Mouse (Mus musculus) cerebellum, postnatal 14 days (tissue): ENCODE measurements around the gene Wnt3a.
A peak's percentile ranks its signal among the peaks of the same experiment; 100 is the strongest.
"Not testable (repeated sequence)": the region's sequence is repeated elsewhere in the genome, so short reads cannot be mapped to it uniquely, and the experiment has no call there.

Experiments used
- DNase-seq, 2 experiments: peaks; one replicate each; pipeline ENCODE4 v3.0.0; 2021; ENCODE audit warnings: mixed read lengths in 2 of 2

Wnt3a gene

DNA sequence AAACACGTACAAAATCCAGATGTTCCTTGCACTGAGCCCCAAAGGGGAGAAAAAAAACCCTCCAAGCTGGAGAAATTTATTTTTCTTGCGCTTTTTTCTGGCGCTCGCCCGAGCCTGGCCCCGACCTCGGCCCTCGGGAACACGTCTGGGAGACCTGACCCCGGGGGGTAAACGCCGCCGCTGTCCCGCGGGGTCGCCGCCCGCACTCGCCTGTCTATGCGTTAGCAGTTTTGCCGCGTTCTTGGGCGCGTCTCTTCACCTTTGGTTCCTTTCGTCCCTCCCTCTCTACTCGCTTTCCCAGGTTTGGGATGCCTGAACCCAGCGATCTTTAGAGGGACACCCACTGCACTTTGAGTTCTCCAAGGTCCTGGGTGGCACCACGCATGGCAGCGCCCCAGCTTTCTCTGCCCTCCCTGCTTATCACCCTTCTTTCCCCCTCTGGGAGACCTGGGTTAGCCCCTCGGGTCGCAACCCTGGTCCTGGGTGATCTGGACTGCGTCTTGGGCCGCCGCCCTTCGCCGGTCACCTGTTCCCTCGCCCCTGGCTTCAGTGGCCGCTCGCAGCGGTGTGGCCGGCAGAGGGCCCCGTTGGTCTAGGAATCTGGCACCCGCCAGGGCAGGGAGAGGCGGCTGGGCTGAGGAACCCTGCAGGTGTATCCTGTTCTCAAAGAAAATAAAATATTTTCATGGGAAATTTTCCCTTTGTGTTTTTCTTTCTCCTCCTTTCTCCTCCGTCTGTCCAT, 17.0 kb upstream of the Wnt3a start:
- DNase-seq = peak; percentile 88 to 90

DNA sequence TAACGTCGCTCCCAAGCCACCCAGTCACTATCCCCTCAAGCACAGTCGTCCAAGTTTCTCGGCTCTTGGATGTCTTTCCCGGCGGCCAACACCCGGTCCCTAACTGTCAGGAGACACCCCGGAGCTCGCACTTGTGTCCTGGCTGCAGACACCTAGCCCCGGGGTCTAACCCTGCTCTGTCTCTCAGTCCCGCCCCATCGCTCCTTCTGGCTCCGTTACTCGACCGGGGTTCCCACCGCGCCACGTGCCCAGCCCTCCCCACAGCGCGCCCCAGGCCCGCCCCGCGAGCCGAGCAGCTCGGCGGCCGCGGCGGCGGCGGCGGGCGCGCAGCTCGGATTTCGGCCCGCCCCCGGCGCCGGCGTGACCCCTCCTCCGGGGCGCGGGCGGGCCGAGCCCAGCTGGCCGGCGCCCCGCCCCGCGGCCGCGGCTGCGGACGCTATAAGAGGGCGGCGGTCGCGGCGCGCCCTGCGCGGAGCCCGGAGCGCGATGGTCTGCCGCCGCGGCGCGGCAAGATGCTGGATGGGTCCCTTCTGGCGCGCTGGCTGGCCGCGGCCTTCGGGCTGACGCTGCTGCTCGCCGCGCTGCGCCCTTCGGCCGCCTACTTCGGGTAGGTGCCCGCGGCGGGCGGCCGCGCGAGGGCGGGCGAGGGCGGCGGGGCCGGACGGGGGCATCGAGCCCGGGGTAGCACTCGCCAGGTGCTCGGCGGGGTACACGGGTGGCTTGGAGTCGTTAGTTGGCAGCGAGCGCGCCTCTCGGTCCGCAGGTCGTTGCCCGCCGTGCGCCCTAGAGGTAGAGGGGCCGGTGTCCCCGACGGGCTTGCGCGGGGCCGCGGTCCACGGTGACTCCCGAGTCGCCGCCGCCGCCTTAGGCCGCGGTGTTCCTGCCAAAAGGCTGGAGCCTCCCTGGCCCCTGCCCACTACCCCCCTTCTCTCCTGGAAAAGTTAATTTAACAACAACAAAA, 16.2 kb upstream of the Wnt3a start, which contains the start of gene Wnt9a:
TSS of gene Wnt9a (plus strand) at position 468 of the 961 bp plus-strand sequence.
- DNase-seq = peak; percentile 52 to 57

- DNase-seq = peak; percentile 27 to 40
These were observed 15.3 kb upstream of the Wnt3a start for GRCm38 (mm10) chr11:59305821-59306215.

GRCm38 (mm10) chr11:59305008-59305820, 14.7 kb upstream of the Wnt3a start:
- DNase-seq = no peak

GRCm38 (mm10) chr11:59302700-59303569, 12.4 kb upstream of the Wnt3a start:
- peak; percentile 97 for DNase-seq

DNA sequence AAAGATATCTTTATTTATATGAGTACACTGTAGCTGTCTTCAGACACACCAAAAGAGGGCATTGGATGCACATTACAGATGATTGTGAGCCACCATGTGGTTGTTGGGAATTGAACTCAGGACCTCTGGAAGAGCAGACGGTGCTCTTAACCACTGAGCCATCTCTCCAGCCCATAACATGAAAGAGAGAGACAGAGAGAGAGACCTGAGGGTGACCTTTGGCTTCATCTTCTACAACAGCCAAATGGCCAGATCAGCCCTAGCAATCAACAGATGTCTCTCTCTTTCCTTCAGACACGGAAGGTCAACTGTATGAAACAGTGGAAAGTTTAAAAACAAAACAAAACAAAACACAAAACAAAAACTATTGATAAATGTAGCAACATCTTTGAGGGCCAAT, 10.5 kb upstream of the Wnt3a start:
- not testable (repeated sequence) for DNase-seq

- DNase-seq = peak; percentile 39 to 58
These were observed 9.6 kb upstream of the Wnt3a start for GRCm38 (mm10) chr11:59300185-59300584.

DNA sequence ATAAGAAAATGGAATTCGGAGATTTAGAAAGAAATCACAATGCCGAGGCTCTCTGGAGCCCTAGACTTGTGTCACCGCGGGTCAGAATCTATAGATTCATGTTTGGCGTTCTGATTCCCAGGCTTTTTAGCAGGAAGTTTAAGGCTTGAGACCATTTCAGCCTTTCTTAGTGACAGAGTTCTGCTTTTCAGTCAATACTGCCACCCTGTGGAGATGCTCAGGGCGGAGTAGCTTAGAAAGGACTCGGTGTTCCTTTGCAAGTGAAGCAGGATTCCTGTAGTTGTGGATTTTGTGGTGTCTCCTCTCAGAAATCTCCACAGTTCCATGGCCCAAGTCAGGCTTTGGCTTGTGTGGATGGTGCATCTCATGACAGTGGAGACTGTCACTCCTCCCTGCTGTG, 7.4 kb upstream of the Wnt3a start:
- peak; percentile 77 to 83 for DNase-seq

DNA sequence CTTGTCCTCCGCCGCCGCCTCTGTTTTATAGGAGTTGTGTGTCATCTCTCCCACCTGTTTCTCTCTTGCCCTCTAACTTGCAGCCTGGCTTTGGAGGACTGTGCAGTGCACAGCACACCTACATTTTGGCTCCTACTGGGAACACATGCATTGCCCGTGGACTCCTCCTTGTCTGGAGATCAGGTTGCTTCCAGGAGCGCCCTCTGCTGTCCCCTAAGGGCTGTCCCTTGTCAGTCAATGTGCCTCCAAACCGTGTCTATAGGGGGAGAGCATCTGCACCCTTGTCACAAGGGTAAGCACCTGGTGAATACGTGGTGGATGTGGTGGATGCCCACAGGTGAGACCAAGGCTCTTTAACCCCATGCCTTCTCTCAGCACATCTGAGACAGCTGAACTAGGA, 3.1 kb upstream of the Wnt3a start:
- peak; percentile 65 to 77 for DNase-seq

GRCm38 (mm10) chr11:59289706-59290105, 846 bp downstream of the Wnt3a start:
- DNase-seq = no peak

DNA sequence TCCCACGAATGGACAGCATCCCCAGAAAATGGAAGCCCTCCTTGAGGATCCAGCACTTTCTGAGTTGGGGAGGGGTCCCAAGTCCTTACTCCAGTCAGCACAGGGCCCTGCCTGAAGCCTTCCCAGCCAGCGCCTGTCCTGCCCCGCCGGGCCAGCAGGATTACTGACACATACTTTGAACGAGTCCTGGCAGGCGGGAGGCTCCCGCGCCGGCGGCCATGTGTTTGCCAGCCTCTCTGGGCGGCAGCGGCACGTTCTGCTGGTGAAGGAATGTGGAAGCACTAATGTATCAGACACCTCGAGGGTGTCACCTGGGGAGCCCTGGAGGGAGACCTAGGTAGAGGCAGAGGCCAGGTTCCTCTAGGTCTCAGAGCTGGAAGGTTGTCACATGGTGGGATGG, 6.4 kb downstream of the Wnt3a start:
- peak; percentile 46 to 59 for DNase-seq

- DNase-seq = peak; percentile 92
These were observed 7.6 kb downstream of the Wnt3a start for GRCm38 (mm10) chr11:59282933-59283332.

- no peak for DNase-seq
These were observed 8.4 kb downstream of the Wnt3a start for GRCm38 (mm10) chr11:59282111-59282510.

DNA sequence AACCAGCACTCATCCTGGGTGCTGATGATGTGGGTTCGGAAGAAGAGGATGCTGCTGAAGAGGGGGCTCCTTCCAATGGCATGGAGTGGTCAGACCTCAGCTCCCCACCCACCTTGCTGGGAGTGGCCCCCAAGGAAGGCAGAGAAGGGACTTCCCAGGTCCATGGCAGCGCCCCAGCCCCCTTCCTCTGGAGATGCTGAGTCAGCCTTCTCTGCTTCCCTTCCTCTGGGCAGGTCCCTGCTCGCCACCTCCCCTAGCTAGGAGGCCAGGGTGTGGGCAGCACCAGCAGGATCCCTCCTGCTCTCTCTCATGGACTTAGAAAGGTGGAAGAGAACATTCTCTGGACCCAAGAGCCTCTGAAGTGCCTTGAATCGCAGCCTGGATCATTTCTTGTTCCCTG, 12.5 kb downstream of the Wnt3a start:
- no peak for DNase-seq

- no peak for DNase-seq
These were observed 13.7 kb downstream of the Wnt3a start for GRCm38 (mm10) chr11:59276877-59277276.

DNA sequence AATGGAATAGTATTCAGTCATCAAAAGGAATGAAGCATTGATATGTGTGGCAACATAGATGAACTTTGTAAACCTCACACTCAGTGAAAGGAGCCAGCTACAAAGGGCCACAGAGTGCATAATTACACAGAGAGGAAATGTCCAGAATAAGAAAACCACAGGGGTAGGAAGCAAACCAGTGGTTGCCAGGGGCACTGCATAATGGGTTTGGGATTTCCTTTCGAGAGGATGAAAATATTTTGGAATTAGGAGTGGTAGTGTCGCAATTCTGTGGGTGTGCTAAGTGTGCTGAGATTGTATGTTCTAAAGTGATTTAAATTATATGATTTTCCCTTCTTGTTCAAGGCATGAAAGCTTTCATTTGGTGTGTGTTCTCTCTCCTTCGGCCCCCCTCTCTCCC, 16.4 kb downstream of the Wnt3a start:
- DNase-seq = no peak

DNA sequence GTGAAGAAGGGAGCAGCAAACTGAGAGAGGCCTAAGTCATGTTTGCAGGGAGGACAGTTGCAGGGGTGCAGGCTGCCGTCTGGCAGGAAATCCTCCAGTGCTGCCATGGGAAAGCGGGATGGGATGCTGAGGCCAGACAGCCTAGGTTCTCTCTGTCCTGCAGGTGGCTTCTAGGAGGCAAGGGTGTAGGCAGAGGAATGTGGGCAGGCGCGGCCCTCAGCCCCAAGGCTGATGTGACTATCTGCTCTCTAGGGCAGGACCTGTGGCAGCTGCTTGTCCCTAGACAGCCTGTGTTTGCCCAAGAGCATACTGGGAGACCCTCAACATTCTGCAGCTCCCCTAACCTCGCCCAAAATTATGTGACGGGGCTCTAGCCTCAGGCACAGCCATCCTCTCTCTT, 23.8 kb downstream of the Wnt3a start:
- no peak for DNase-seq

DNA sequence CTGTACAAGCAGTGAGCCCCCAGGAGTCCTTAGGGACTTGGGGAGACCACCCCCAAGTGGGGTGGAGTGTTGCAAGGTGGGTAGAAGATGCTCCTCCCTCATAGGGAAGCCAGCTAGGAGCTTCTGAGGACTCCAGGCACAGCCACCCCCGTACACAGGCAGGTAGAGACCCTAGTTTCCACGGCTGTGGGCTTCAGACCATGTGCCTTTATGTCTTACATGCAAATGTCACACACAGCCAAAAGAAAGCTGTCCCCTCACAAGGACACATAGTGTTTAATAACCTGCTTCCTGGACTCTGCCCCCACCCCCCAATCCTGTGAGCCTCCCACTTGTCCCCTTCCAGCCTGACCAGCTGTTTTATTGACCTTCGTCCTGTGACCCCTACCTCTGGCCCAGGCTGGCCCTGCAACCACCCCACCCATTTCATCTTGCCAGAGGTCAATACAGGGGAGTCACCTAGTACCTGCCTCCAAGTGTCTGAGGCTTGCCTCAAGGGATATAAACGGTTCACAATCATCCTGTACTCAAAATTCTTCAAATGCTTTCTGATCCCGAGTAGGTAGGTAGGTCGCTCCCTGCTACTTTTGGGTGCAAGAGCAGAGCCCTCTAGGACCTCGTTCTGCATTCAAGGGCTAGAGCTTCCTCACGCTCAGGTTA, 25.3 kb downstream of the Wnt3a start:
- no peak for DNase-seq

DNA sequence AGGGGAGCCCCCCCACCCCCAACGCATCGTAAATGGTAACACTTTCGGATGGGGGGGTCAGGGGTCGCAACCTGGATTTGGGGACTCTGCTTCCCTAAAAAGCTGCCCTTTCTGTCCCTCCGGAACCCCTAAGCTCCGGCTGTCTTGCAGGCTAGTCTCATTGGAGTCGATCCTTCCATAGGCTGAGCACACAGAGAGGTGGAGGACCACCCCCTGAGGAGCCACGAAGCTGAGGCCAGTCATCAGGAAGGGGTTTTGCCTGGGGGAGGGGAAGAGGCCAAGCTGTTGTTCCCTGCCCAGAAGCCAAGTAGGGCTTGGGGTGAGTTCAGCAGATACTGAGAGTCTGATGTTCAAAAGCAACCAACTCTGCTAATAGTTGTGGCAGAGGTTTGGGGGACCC, 26.0 kb downstream of the Wnt3a start:
- peak in 1 of 2 experiments; percentile 26 for DNase-seq

DNA sequence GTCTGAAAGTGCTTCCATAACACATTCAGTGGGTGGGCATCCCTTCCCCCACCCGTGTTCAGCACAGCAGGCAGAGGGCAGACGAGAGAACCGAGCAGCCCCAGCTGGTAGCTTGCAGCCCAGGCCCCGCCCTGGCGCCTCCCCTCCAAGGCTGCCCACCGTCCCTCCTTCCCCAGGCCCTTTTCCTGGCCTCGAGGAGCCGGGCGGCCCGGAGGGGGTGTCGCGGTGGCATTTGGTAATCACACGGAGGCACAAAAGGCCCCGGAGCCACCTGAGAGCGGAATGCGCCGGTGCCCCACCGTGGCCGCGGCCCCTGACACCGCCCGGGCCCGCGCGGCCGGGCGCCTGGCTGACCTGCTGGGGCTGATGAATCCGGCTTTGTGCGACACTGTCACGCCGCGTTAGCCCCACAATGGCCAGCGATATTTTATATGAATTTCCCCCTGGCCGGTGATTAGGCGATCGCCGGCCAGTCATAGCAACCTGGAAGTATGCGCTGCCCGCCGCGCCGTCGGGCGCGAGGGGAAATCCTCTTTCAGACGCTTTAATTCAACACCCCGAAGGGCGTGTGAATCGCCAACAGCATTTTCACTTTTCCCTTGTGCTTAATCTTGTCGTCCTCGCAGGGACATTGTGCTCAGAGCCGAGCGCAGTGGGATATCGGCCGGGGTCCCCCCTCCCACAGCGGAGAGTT, 26.5 kb downstream of the Wnt3a start:
- DNase-seq = peak; percentile 51 to 59

DNA sequence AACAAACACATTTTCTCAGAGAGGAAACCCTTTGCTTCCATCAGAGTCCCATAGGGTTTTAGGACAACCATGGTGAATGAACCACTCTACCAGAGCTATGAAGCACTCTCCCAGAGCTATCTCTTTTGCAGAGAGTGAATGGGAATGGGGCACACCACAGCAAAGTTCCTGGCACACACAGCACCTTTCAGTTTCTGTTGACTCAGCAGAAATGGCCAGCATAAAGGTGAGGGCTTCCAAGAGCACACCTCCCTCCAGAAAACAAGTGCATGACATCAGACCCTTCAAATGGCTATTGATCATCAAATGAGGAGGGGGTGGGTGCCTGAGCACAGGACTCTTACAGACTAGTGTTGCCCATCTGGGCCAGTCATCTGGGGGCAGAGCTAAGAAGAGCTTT, 28.2 kb downstream of the Wnt3a start:
- no peak for DNase-seq
